Mouse (Mus musculus) intestine, embryonic 14.5 days (tissue): ENCODE results near the gene Tenm2. TPM values are rescaled to one million over a fixed set of nuclear protein-coding genes. Genes with fewer than 3 reads are reported as not detected.
A peak's percentile ranks its signal among the peaks of the same experiment; 100 is the strongest.

Source experiments
- ATAC-seq: fragments of 200-750 bp; cut with Nextera tagmentation; replicated peaks from 2 replicates; pipeline ENCODE4 v1.8.0; 2017; ENCODE audit warnings: low read depth, moderate number of reproducible peaks, moderate TSS enrichment, moderate library complexity; ENCODE audit not compliant: low FRiP score, low TSS enrichment
- DNase-seq: peaks from one replicate; pipeline ENCODE4 v3.0.0-alpha.2; 2018; ENCODE audit warnings: low spot score
- H3K27ac ChIP-seq: fragments of 300-500 bp; sonication (generic); 2 replicates; pipeline ENCODE4 v1.5.1; 2014; ENCODE audit warnings: low read depth, mild to moderate bottlenecking, control low read depth
- H3K27me3 ChIP-seq: fragments of 300-500 bp; sonication (generic); replicated peaks from 2 replicates; pipeline ENCODE4 v1.6.1; 2014; ENCODE audit warnings: low read length, control low read depth; ENCODE audit not compliant: control insufficient read depth, insufficient read depth
- H3K36me3 ChIP-seq: fragments of 300-500 bp; sonication (generic); 2 replicates; pipeline ENCODE4 v1.6.1; 2014; ENCODE audit warnings: low read length, control low read depth; ENCODE audit not compliant: control insufficient read depth, insufficient read depth
- H3K4me1 ChIP-seq: fragments of 300-500 bp; sonication (generic); replicated peaks from 2 replicates; pipeline ENCODE4 v1.6.1; 2014; ENCODE audit warnings: low read length, control low read depth, mixed read lengths; ENCODE audit not compliant: control insufficient read depth, insufficient read depth
- H3K4me2 ChIP-seq: fragments of 300-500 bp; sonication (generic); 2 replicates; pipeline ENCODE4 v1.6.1; 2014; ENCODE audit warnings: low read length
- H3K4me3 ChIP-seq: fragments of 300-500 bp; sonication (generic); 2 replicates; pipeline ENCODE4 v1.5.1; 2014; ENCODE audit warnings: low read depth, low read length, control low read depth, mixed read lengths
- H3K9ac ChIP-seq: fragments of 300-500 bp; sonication (generic); 2 replicates; pipeline ENCODE4 v1.6.1; 2014; ENCODE audit warnings: mild to moderate bottlenecking, low read length
- H3K9me3 ChIP-seq: fragments of 300-500 bp; sonication (generic); 2 replicates; pipeline ENCODE4 v1.6.1; 2016; ENCODE audit warnings: low read length, control low read depth; ENCODE audit not compliant: control insufficient read depth
- WGBS: fragments of 180-500 bp; shearing (Covaris S2); extraction: QIAGEN DNeasy Blood & Tissue Kit; methylation state at CpG from one replicate; pipeline ENCODE4 v1.1.7; 2014; 5-methylcytosine and 5-hydroxymethylcytosine counted together
- polyA plus RNA-seq: library from polyadenylated mRNA; unstranded; fragments of >200 nt; fragmentation: Nextera tagmentation; extraction: Ambion mirVana; gene quantifications from 2 replicates; pipeline ENCODE4 v1.2.1, GENCODE M21; 2014

The Tenm2 gene
- polyA plus RNA-seq, 1 experiment from 2014 or later: 2.8 TPM

DNA sequence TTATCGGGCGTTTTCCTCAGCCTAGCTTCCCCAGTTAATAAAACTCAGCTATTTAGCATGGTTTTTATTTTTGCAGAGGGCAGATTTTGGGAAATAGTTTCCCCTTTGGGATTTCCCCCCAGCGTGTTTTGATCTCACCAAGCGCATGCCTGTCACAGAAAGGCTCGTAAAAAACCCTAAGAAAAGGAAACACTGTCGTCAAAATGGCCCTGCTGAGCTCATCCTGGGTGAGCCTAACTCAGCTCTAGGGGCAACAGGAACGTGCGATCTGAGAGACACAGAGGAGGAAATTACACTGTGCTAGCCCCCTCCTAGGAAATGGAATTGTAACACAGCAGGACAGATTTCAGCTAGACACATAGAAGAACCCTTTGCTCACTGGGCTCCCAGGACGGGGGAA, 1204.0 kb downstream of the Tenm2 start:
- 39% methylated on average over 9 of the region's 9 CpGs for WGBS
- Histone ChIP-seq H3K27me3 (no peaks in the 10 kb centered on the region), H3K9ac (no peak overlapping the region), H3K4me3 (no peak overlapping the region), H3K4me2 (no peak overlapping the region), H3K36me3 (no peaks in the 10 kb centered on the region), H3K4me1 (peaks cover 7% of the 10 kb centered on the region; the same call in 1 of the 2 replicates), H3K27ac (no peak overlapping the region), H3K9me3 (no peaks in the 10 kb centered on the region)
- ATAC-seq (no peak), DNase-seq (no peak)

DNA sequence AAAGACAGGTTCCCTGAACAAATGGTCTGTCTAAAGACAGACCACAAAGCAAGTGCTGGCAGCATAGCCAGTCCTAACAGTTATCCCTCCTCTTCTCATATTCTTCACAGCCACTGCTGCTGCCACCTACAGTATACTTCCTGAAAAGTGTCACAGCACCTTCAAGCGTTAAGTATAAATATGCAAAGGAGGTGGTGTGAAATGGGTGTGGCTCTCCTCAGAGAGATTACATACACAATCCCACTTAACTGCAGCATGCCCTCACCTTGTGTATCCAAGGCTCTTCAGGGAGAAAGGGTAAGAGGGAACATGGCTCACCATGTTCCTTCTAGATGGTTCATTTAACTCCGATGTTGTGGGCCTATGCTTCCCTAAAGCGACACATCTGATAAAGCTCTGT, 1215.8 kb downstream of the Tenm2 start:
- Histone ChIP-seq H3K4me2 (no peak overlapping the region), H3K4me3 (no peak overlapping the region), H3K9me3 (no peaks in the 10 kb centered on the region), H3K9ac (no peak overlapping the region), H3K36me3 (no peaks in the 10 kb centered on the region), H3K27ac (no peak overlapping the region), H3K4me1 (no peaks in the 10 kb centered on the region), H3K27me3 (no peaks in the 10 kb centered on the region)
- no peak for ATAC-seq
- DNase-seq: no peak
- WGBS: 63% methylated on average over 3 of the region's 3 CpGs

DNA sequence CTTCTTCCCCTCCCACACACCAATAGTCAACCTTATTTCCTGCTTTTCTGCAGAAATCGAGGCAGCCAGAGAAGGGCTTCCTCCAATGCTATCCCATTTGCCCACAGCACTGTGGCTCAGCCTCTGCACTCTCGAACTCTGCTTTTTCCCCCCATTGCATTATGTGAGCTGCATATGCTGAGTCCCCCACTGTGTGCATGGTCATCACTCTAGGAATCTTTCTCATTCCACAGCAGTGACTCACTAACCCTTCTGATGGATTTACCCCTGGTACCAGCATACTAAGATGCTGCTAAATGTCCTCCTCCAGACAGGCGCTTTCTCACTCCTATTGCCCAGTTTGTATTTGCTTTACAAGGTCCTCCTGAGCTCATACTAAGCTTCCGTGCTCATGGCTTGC, 1222.6 kb downstream of the Tenm2 start:
- Histone ChIP-seq H3K9me3 (no peaks in the 10 kb centered on the region), H3K4me1 (no peaks in the 10 kb centered on the region), H3K27ac (no peak overlapping the region), H3K36me3 (no peaks in the 10 kb centered on the region), H3K4me2 (no peak overlapping the region), H3K27me3 (no peaks in the 10 kb centered on the region), H3K9ac (no peak overlapping the region), H3K4me3 (no peak overlapping the region)
- 52% methylated on average over 4 of the region's 4 CpGs for WGBS
- ATAC-seq (no peak), DNase-seq (no peak)

DNA sequence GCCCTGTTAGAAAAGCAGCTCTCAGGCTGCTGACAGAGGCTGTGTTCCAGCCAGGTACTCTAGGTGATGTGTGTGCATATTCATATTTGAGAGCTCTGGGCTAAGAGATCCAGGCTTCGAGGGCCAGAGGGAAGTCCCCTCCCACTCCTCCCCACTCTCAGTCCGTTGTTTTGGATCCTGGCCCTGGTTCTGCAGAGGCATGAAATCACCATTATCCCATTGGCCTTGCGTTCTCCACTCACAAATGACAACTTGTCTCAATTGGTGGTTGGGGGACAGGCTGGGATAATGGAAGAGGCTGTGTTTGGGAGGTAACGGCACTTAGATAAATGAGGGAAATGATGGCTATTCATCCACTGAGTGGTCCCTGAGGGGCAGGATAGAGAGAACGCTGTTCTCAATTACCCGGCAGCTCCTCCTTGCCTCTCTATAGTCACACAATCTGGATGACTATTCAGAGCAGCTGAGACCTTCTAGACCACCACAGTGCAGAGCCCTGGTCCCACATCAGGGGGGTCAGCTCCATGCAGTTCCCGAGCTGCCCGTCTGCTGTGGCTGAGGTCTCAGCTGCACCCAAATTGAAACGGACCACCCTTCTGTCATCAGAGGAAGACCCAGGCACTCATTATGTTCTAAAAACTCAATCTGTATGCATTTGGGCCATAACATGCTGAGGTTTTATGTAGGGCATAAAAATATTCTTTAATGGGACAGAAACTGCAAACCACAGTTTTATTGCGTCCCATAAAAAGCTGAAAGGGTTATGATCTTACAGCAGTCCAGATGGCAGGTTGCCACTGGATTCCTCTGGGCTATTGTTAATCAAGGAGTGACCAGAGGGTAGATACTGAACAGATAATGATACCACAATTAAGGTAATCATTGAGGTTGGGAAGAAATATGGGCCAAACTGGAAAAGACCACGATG, 1226.2 kb downstream of the Tenm2 start:
- 68% methylated on average over 11 of the region's 11 CpGs for WGBS
- no peaks in the 10 kb centered on the region for H3K9me3 ChIP-seq
- no peak overlapping the region for H3K27ac ChIP-seq
- H3K27me3 ChIP-seq: no peaks in the 10 kb centered on the region
- ATAC-seq (no peak), DNase-seq (no peak)
- no peaks in the 10 kb centered on the region for H3K36me3 ChIP-seq
- H3K4me1 ChIP-seq: no peaks in the 10 kb centered on the region
- H3K9ac ChIP-seq: no peak overlapping the region
- no peak overlapping the region for H3K4me3 ChIP-seq
- H3K4me2 ChIP-seq: no peak overlapping the region

DNA sequence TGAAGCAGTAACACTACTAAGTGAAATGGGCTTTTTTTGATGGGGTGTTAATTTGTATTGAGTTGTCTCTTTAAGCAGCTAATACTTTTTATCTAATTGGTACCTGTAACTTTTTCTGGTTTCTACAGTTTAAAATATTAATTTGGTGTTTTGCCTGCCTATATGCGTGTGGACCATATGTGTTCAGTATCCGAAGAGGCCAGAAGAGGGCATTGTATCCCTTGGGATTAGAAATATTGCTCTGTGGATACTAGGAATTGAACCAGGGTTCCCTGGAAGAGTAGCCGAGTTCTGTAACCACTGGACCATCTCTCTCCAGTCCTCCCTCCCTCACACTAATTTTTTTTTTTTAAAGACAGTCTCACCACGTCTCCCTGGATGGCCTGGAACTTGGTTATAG, 1232.9 kb downstream of the Tenm2 start:
- H3K4me3 ChIP-seq: no peak overlapping the region
- no peaks in the 10 kb centered on the region for H3K4me1 ChIP-seq

DNA sequence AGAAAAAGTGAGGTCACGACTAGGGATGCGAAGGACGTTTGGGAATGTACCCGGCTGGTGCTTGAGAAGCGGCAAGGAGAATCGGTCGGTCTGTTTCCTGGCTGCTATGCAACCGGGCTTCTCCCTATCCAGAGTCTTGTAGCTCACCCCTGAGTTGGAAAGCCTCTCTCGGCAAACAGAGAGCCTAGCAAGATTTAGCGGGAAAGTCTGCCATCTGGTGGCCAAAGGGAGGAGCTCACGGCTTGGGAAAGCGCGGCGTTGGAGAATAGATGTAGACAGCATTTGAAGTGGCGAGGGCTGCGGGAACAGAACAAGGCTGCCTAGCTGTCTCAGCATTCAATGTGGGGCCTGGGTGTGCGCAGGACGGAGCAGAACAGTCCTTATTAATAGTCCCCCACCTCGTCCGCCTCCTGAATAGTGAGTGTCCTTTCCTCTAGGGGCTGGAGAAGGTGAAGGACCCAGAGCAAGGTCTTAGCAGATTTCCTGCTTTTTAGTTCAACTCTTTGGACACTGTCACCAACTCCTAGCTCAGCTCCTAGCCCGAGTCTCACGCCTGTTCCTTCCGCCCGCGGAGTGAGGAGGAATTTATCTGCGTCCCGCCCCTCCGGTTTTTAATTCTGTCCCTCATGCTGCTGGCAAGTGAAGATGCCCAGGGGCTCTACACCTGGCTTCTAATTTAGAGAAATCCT, 1234.3 kb downstream of the Tenm2 start:
- H3K9me3 ChIP-seq: no peaks in the 10 kb centered on the region
- peaks cover 7% of the 10 kb centered on the region; the same call in 1 of the 2 replicates for H3K27me3 ChIP-seq
- WGBS: 7% methylated on average over 28 of the region's 28 CpGs
- peak; percentile 83 for ATAC-seq
- peak; percentile 97 for DNase-seq
- no peaks in the 10 kb centered on the region for H3K4me1 ChIP-seq
- H3K27ac ChIP-seq: no peak overlapping the region
- H3K4me3 ChIP-seq: peak overlapping the region; percentile 19; the same call in 1 of the 2 replicates
- H3K4me2 ChIP-seq: peak overlapping the region; percentile 51
- no peaks in the 10 kb centered on the region for H3K36me3 ChIP-seq
- no peak overlapping the region for H3K9ac ChIP-seq

More for the DNA sequence above, 1232.9 kb downstream of the Tenm2 start:
- Histone ChIP-seq H3K9me3 (no peaks in the 10 kb centered on the region), H3K9ac (no peak overlapping the region), H3K36me3 (no peaks in the 10 kb centered on the region), H3K27me3 (peaks cover 7% of the 10 kb centered on the region; the same call in 1 of the 2 replicates), H3K4me2 (no peak overlapping the region), H3K27ac (no peak overlapping the region)
- 45% methylated on average over 4 of the region's 4 CpGs for WGBS
- no peak for ATAC-seq
- no peak for DNase-seq

DNA sequence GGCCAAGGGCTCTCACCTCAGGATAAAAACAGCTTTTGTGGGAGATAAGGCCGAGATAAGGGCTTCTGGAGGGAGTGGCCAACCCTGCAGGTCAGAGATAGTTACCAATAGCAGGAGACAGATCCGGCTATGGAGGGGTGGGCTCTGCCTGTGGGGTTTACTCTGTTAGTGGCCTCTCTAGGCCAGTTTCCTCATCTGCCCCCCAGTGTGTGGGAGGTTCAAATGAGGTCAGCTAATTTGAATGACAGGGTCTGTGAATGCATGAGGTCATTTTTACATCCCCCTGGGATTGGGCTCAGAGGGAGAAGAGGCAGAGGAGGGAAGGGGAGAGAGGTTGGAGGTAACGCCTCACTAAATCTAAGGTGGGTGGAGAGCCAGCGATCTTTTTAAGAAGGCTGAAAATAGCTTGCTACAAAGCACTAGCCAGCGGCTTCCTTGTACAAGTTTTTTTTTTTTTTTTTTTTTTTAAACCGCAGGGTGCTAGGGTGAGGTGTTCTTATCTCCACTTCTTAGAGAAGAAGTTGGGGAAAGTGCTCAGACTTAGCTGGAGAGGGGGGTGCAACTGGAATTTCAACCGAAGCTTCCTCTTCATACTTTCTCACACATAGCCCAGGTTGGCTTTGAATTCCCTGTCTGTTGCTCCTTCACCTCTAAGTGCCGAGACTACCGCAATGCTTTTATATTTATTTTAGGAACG, 1235.0 kb downstream of the Tenm2 start:
- no peak overlapping the region for H3K9ac ChIP-seq
- WGBS: 6% methylated on average over 10 of the region's 10 CpGs
- H3K4me3 ChIP-seq: peak overlapping the region; percentile 19; the same call in 1 of the 2 replicates

DNA sequence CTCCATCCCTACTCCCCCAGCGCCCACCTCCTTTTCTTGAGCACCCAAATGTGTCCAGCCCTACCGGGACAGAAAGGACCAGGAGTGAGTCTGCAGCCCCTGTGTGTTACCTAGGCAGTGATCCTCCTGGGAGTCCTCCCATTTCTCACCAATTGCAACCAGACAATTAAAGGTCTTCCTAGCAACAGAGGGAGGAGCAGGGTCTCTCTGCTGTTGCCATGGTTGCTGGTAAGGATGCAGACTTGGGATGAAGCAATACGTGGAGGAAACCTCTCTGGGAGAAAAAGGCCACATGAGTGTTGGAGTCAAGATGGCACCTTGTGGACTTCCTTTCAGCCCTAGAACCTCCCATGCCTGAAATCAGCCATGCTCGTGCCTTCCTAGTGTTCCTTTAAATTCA, 1235.7 kb downstream of the Tenm2 start:
- Histone ChIP-seq H3K36me3 (no peaks in the 10 kb centered on the region), H3K4me3 (no peak overlapping the region), H3K4me1 (no peaks in the 10 kb centered on the region), H3K27ac (no peak overlapping the region), H3K9ac (no peak overlapping the region), H3K27me3 (peaks cover 7% of the 10 kb centered on the region; the same call in 1 of the 2 replicates), H3K9me3 (peaks cover 5% of the 10 kb centered on the region; the same call in 1 of the 2 replicates), H3K4me2 (no peak overlapping the region)
- DNase-seq (no peak), ATAC-seq (no peak)
- WGBS: 28% methylated on average over 4 of the region's 4 CpGs

More for the DNA sequence above, 1235.0 kb downstream of the Tenm2 start:
- DNase-seq (no peak), ATAC-seq (peak; percentile 34)
- peaks cover 2% of the 10 kb centered on the region; the same call in 1 of the 2 replicates for H3K9me3 ChIP-seq
- H3K4me2 ChIP-seq: peak overlapping the region; percentile 51
- peaks cover 7% of the 10 kb centered on the region; the same call in 1 of the 2 replicates for H3K27me3 ChIP-seq
- H3K36me3 ChIP-seq: no peaks in the 10 kb centered on the region
- H3K27ac ChIP-seq: no peak overlapping the region
- no peaks in the 10 kb centered on the region for H3K4me1 ChIP-seq
